Mouse (Mus musculus) C2C12 (cell line): ENCODE measurements around the gene Gon7.

Source experiments
- CTCF ChIP-seq: IDR thresholded peaks from one replicate; pipeline ENCODE4 v1.5.1; 2011; ENCODE audit not compliant: control insufficient read depth, insufficient read depth, insufficient read length
- MYOD1 ChIP-seq: IDR thresholded peaks from one replicate; pipeline ENCODE4 v1.6.1; 2011; ENCODE audit warnings: low read depth; ENCODE audit not compliant: control insufficient read depth, insufficient read length

- TF ChIP-seq CTCF, result no peak
- no peak for TF ChIP-seq MYOD1
Observed at GRCm38 (mm10) chr12:102778151-102778550, 20.5 kb upstream of the Gon7 start.
